Mouse (Mus musculus) frontal cortex, postnatal 10 days (tissue): ENCODE data around the gene Klk1b22.
"Not testable (repeated sequence)": the region's sequence is repeated elsewhere in the genome, so short reads cannot be mapped to it uniquely, and the experiment has no call there.

Experiments used
- DNase-seq, 2 experiments: peaks; one replicate each; pipeline ENCODE4 v3.0.0; 2022; ENCODE audit warnings: low spot score in 2 of 2, mixed read lengths in 1 of 2

The Klk1b22 gene

DNA sequence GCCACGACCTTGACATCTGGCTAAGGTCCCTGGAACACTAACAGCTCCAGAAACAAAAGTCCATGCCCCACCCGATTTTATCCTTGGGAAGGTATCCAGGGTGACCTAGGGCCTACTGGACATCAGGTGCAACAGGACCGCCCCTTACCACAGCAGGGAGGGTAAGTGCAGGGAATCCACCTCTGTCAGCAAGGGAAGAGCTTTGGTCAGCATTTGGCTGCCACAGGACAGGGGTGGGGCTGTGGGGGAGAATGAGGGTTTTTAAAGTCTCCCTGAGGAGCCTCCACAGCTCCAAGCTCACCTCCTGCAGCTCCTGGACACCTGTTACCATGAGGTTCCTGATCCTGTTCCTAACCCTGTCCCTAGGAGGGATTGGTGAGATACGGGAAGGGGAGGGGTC is at the start of gene Klk1b22:
Gene Klk1b22, plus strand, starts transcription at position 301 of the 400 bp plus-strand sequence.
- DNase-seq, result no peak

- no peak for DNase-seq
Observed at GRCm38 (mm10) chr7:44072117-44072516, 40.4 kb upstream of the Klk1b22 start.

GRCm38 (mm10) chr7:44077703-44078102 is 34.8 kb upstream of the Klk1b22 start:
- DNase-seq, result no peak

GRCm38 (mm10) chr7:44096111-44096510 is 16.4 kb upstream of the Klk1b22 start:
- no peak for DNase-seq

DNA sequence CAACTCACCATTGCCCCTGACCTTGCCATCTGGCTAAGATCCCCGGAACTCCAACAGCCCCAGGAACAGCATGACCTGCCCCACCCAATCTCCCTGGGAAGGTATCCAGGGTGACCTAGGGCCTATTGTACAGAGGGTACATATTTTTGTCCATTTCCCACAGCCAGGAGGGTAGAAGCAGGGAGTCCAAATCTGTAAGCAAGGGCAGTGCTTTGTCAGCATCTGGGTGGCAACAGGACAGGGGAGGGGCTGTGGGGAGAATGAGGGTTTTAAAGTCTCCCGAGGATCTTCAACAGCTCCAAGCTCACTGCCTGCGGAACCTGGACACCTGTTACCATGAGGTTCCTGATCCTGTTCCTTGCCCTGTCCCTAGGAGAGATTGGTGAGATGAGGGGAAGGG is 10.4 kb upstream of the Klk1b22 start, which contains the start of gene Klk1b21:
Gene Klk1b21, plus strand, starts transcription at position 301 of the 400 bp plus-strand sequence.
- DNase-seq, result not testable (repeated sequence)

- DNase-seq, result no peak
Observed at GRCm38 (mm10) chr7:44123445-44123844, 11.0 kb downstream of the Klk1b22 start.

- no peak for DNase-seq
Observed at GRCm38 (mm10) chr7:44136467-44136866, 24.0 kb downstream of the Klk1b22 start, which contains the start of gene Klk1b16. Klk1b16 (plus strand) TSS chr7:44136767.
